Mouse (Mus musculus): ENCODE measurements at regions not wholly inside any gene's neighbourhood (a gene's known extent, or its start where the extent isn't known, plus 50 kb on each side); places are given as distances from the start of the nearest gene placed in this dataset.

DNA sequence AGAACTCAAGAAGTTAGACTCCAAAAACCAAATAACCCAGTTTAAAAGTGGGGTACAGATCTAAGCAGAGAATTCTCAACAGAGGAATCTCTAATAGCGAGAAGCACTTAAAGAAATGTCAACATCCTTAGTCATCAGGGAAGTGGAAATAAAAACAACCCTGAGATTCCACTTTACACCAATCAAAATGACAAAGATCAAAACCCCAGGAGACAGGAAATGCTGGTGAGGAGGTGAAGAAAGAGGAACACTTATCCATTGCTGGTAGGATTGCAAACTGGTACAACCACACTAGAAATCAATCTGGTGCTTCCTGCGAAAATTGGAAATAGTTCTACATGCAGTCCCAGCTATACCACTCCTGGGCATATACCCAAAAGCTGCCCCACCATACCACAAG lies 111.0 kb downstream of the Etaa1 start:
- Histone ChIP-seq H3K36me3 (replicated peaks) (no peaks in the 10 kb centered on the region), H3K9me3 (no peaks in the 10 kb centered on the region), H3K4me1 (no peaks in the 10 kb centered on the region), H3K4me2 (no peak overlapping the region), H3K4me3 (replicated peaks) (no peak overlapping the region), H3K9ac (no peak overlapping the region), H3K27ac (no peak overlapping the region), H3K27me3 (no peaks in the 10 kb centered on the region)
- 94% methylated on average over 2 of the region's 2 CpGs for WGBS
- ATAC-seq (ENCODE audit: low FRiP score), result no peak

DNA sequence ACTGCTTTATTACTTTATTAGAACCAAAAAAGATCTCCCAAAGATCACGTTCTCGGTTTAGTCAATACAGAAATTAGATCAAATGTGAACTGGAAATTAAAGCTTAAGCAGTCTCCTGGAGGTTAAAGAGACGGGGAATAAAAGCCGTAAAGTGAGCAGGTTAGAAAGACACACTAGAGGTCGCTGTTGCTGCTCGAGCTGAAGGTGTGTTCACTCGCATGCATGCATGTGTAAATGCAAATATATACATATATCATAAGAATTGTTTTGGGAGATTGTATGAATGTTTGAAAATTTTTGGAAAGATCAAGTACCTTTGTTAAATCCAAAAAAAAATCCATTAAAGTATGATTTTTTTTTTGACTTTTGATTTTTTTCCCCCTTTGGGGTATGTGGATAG lies 101.3 kb downstream of the Etaa1 start:
- Histone ChIP-seq H3K27ac (no peak overlapping the region), H3K4me1 (no peaks in the 10 kb centered on the region; the same call in 1 of the 2 replicates), H3K9me3 (no peaks in the 10 kb centered on the region), H3K36me3 (replicated peaks) (no peaks in the 10 kb centered on the region), H3K27me3 (no peaks in the 10 kb centered on the region), H3K4me2 (no peak overlapping the region), H3K4me3 (replicated peaks) (no peak overlapping the region), H3K9ac (no peak overlapping the region)
- WGBS, result 44% methylated on average over 7 of the region's 7 CpGs
- ATAC-seq (ENCODE audit: low FRiP score), result 0 out of 2 replicates have a peak, but pooled peaks have one; percentile 60

DNA sequence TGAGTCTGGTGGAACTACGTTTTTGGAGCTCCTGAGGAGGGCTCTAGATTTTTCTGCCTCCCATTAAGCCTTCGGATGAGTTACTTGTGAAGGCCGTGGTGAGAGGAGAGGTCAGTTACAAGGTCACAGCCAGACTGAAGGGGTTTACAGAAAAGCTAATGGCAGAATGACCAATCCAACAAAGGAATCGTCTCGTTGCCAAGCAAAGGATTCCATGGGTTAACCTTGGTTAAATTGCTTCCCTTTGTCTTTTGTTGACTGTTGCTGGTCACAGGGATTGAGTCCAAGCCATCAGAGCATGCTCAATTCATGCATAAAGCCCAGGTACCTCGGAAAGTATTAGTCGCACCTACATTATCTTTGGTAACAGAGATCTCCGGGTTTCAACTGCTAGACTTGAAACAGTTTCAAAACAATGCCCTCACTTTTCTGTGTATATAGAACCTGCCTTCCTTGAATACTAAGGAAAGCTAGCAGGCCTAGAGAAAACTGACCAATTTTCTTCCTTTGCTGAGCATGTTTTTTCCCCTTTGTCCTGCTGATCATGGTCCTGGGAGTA lies 100.3 kb downstream of the Etaa1 start:
- H3K27me3 ChIP-seq, result no peaks in the 10 kb centered on the region
- H3K9ac ChIP-seq, result no peak overlapping the region
- no peak overlapping the region for H3K27ac ChIP-seq
- H3K9me3 ChIP-seq, result no peaks in the 10 kb centered on the region
- no peak for ATAC-seq (ENCODE audit: low FRiP score)
- H3K4me1 ChIP-seq, result no peaks in the 10 kb centered on the region; the same call in 1 of the 2 replicates
- H3K36me3 ChIP-seq (replicated peaks), result no peaks in the 10 kb centered on the region
- H3K4me3 ChIP-seq (replicated peaks), result no peak overlapping the region
- 62% methylated on average over 8 of the region's 8 CpGs for WGBS
- H3K4me2 ChIP-seq, result no peak overlapping the region

DNA sequence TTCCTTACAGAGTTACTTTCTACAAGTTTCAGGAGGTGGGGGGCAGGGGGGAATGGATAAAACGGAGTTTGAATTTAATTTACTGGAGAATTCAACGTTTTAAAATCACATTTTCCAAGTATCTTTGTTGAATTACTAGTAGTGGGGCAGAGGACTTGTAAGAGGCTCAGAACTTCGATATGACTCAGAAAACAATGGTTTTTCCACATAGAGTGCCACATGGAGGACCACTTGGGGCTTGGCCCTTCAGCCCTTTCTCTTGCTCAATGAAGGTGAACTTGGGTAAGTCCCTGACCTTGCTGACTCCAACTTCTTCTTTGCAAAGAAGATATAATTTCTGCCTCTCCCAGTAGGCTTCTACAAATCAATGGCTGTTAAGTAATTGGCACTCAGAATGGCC lies 99.8 kb downstream of the Etaa1 start:
- H3K4me1 ChIP-seq, result no peaks in the 10 kb centered on the region; the same call in 1 of the 2 replicates
- ATAC-seq (ENCODE audit: low FRiP score), result no peak
- no peaks in the 10 kb centered on the region for H3K36me3 ChIP-seq (replicated peaks)
- 60% methylated on average over 3 of the region's 3 CpGs for WGBS
- H3K27ac ChIP-seq, result no peak overlapping the region
- no peaks in the 10 kb centered on the region for H3K27me3 ChIP-seq
- no peak overlapping the region for H3K4me3 ChIP-seq (replicated peaks)
- H3K9me3 ChIP-seq, result no peaks in the 10 kb centered on the region
- no peak overlapping the region for H3K4me2 ChIP-seq
- H3K9ac ChIP-seq, result no peak overlapping the region

DNA sequence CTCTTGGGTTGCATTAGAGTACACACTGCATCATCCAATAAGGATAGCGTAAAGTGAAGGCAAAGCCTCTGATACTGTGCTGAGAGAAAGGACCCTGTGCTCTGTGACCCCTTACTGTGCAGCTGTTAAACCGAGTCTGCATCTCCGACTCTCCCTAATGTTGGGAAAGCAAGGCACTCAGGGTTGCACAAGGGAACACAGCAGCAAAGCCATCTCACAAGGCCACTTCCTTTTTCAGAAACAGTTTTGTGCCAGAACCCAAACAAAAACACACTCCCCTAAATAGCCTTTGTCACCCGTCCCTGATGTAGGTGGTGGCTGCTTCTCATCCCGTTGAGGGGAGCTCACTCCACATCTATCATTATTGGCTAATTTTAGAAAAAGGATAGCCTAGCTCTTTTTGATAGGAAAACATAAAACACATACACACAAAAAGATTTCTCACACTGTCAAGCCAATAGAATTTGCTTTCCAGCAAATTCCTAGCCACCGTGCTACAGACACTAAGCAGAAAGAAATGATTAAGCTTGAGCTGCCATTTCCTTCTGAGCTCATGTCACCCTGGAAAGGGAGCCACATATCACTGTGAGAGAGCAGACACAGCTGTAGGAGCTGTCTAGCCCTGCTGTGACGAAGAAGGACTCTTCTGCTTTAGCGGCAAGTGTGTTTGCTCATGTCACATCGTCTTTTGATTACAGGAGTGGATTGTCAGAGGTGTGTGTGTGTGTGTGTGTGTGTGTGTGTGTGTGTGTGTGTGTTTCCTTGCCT lies 94.1 kb downstream of the Etaa1 start:
- no peak overlapping the region for H3K4me3 ChIP-seq (replicated peaks)
- ATAC-seq (ENCODE audit: low FRiP score), result no peak
- 75% methylated on average over 9 of the region's 9 CpGs for WGBS
- no peak overlapping the region for H3K27ac ChIP-seq
- H3K4me2 ChIP-seq, result no peak overlapping the region
- H3K36me3 ChIP-seq (replicated peaks), result no peaks in the 10 kb centered on the region
- H3K9me3 ChIP-seq, result no peaks in the 10 kb centered on the region
- H3K9ac ChIP-seq, result no peak overlapping the region
- no peaks in the 10 kb centered on the region for H3K4me1 ChIP-seq
- no peaks in the 10 kb centered on the region for H3K27me3 ChIP-seq

DNA sequence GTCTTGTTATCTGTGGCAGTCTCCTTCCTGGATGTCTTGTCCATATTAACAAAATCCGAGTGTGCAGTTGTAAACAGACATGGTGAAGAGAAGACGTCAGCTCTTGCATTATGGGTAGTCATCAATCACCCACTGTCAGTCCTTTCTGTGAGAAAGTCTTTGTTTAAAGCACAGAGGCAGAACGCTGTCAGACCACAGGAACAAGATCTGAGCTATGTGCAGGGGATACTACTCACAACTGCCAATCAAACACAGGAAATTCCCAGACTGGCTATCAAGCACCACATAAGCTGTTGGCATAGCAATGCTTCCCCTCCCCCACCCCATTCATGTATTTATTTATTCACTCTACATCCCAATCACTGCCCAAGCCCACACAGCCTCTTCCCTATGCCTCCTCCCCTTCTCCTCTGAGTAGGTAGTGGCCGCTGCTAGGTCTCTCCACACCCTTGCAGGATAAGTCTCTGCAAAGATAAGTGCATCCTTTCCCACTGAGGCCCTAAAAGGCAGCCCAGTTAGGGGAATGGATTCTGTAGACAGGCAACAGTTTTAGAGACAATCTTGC lies 88.8 kb downstream of the Etaa1 start:
- H3K4me3 ChIP-seq (replicated peaks), result no peak overlapping the region
- H3K36me3 ChIP-seq (replicated peaks), result no peaks in the 10 kb centered on the region
- H3K9me3 ChIP-seq, result no peaks in the 10 kb centered on the region
- no peak overlapping the region for H3K4me2 ChIP-seq
- ATAC-seq (ENCODE audit: low FRiP score), result no peak; the same call in 1 of the 2 replicates
- H3K27me3 ChIP-seq, result no peaks in the 10 kb centered on the region
- H3K9ac ChIP-seq, result no peak overlapping the region
- peaks cover 5% of the 10 kb centered on the region; the same call in 1 of the 2 replicates for H3K4me1 ChIP-seq
- WGBS, result 57% methylated on average over 4 of the region's 4 CpGs
- H3K27ac ChIP-seq, result no peak overlapping the region

DNA sequence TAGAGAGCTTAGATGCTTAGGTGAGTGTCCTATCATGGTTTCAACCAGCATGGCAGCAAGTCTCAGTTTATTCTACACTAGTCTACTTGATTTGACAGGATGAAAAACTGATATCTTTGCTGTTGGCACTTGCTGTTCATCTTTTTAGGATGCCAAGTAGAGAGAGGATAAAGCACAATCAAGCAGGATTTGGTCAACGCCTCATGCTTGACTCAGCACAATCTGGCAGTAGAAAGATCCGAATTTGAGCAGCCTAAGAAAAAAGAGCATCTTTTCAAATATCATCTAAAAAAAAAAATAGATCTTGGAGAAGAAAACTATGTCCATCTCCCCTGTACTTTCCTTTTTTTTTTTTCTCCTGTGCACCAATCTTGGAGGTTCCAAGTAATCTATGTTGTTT lies 83.0 kb downstream of the Etaa1 start:
- Histone ChIP-seq H3K4me2 (no peak overlapping the region), H3K9ac (no peak overlapping the region), H3K9me3 (no peaks in the 10 kb centered on the region), H3K27ac (no peak overlapping the region), H3K36me3 (replicated peaks) (no peaks in the 10 kb centered on the region), H3K27me3 (no peaks in the 10 kb centered on the region), H3K4me3 (replicated peaks) (no peak overlapping the region), H3K4me1 (no peaks in the 10 kb centered on the region)
- no peak for ATAC-seq (ENCODE audit: low FRiP score)
- 85% methylated on average over 2 of the region's 2 CpGs for WGBS

DNA sequence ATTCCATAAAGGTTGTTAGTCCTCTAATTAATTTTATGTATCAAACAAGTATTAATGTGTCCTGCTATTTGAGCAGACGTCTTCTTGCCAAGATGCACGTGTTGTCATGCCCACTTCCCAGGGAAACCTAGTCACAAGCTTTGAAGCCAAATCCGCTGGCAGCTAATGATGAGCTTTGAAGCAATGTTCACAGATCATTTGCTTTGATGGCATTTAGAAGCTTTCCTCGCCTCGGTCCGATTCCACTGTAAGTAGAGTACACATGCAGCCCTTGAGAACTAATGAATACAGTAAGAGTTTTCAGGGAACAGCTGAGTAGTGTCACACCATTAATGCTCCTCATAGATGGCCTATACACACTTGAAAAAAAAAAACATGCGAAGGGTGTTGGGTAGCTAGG lies 81.8 kb downstream of the Etaa1 start:
- H3K4me3 ChIP-seq (replicated peaks), result no peak overlapping the region
- H3K9ac ChIP-seq, result no peak overlapping the region
- 67% methylated on average over 7 of the region's 7 CpGs for whole genome bisulfite sequencing
- H3K4me2 ChIP-seq, result no peak overlapping the region
- H3K9me3 ChIP-seq, result no peaks in the 10 kb centered on the region
- H3K36me3 ChIP-seq (replicated peaks), result no peaks in the 10 kb centered on the region
- H3K27me3 ChIP-seq, result no peaks in the 10 kb centered on the region
- H3K27ac ChIP-seq, result no peak overlapping the region
- no peak for ATAC-seq (ENCODE audit: low FRiP score)
- H3K4me1 ChIP-seq, result no peaks in the 10 kb centered on the region

DNA sequence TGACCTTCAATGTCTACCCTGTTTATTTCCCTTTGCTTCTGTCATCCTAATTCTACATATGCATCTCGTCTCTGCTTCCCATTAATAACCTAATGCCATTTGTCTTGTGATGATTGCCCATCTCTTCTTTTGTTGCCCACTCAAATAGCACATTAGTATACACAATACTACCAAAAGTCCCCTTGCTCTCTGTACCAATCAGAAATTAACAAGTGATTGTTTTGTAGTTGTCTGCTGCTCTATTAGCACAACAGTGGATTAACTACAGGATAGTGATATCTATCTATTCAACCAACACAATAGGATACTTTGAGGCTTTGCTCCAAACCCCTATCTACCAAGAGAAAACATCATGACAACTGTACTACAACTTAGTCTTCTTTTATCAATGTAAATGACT lies 70.4 kb downstream of the Etaa1 start:
- WGBS, result 54% methylated on average over 1 of the region's 1 CpGs
- H3K27ac ChIP-seq, result no peak overlapping the region
- no peaks in the 10 kb centered on the region for H3K9me3 ChIP-seq
- ATAC-seq (ENCODE audit: low FRiP score), result no peak
- H3K27me3 ChIP-seq, result no peaks in the 10 kb centered on the region
- H3K4me2 ChIP-seq, result no peak overlapping the region
- H3K36me3 ChIP-seq (replicated peaks), result no peaks in the 10 kb centered on the region
- no peak overlapping the region for H3K4me3 ChIP-seq (replicated peaks)
- H3K9ac ChIP-seq, result no peak overlapping the region
- H3K4me1 ChIP-seq, result no peaks in the 10 kb centered on the region

Data from forebrain, embryonic 12.5 days (tissue).